Mouse (Mus musculus) embryonic facial prominence, embryonic 11.5 days (tissue): ENCODE measurements around the gene Tbc1d2. TPM values are rescaled to one million over a fixed set of nuclear protein-coding genes. Genes with fewer than 3 reads are reported as not detected.

ENCODE experiments used
- ATAC-seq: fragments of 200-750 bp; cut with Nextera tagmentation; replicated peaks from 2 replicates; pipeline ENCODE4 v1.8.0; 2017; ENCODE audit warnings: low read depth; ENCODE audit not compliant: insufficient number of reproducible peaks, low FRiP score, low TSS enrichment
- DNase-seq: peaks from one replicate; pipeline ENCODE4 v3.0.0-alpha.2; 2015; ENCODE audit warnings: low spot score
- H3K27ac ChIP-seq: fragments of 300-500 bp; sonication (generic); replicated peaks from 2 replicates; pipeline ENCODE4 v1.5.1; 2014; ENCODE audit warnings: mild to moderate bottlenecking, low read depth, low read length, control low read depth
- H3K27me3 ChIP-seq: fragments of 300-500 bp; sonication (generic); 2 replicates; pipeline ENCODE4 v1.6.1; 2014; ENCODE audit warnings: mild to moderate bottlenecking, low read length, moderate library complexity, mixed read lengths; ENCODE audit not compliant: control insufficient read depth, insufficient read depth
- H3K36me3 ChIP-seq: fragments of 300-500 bp; sonication (generic); replicated peaks from 2 replicates; pipeline ENCODE4 v1.6.1; 2014; ENCODE audit warnings: low read depth, mild to moderate bottlenecking, low read length, moderate library complexity, mixed read lengths; ENCODE audit not compliant: control insufficient read depth, insufficient read depth
- H3K4me1 ChIP-seq: fragments of 300-500 bp; sonication (generic); 2 replicates; pipeline ENCODE4 v1.6.1; 2014; ENCODE audit warnings: low read length, mixed read lengths; ENCODE audit not compliant: control insufficient read depth, insufficient read depth
- H3K4me2 ChIP-seq: fragments of 300-500 bp; sonication (generic); 2 replicates; pipeline ENCODE4 v1.6.1; 2014; ENCODE audit warnings: low read depth, mild to moderate bottlenecking, control low read depth, low read length, moderate library complexity
- H3K4me3 ChIP-seq: fragments of 300-500 bp; sonication (generic); 2 replicates; pipeline ENCODE4 v1.5.1; 2014; ENCODE audit warnings: low read depth, low read length, control low read depth
- H3K9ac ChIP-seq: fragments of 300-500 bp; sonication (generic); replicated peaks from 2 replicates; pipeline ENCODE4 v1.6.1; 2014; ENCODE audit warnings: mild to moderate bottlenecking, control low read depth, low read length
- H3K9me3 ChIP-seq: fragments of 300-500 bp; sonication (generic); replicated peaks from 2 replicates; pipeline ENCODE4 v1.6.1; 2016; ENCODE audit warnings: mild to moderate bottlenecking, low read length, inconsistent platforms, mixed read lengths; ENCODE audit not compliant: control insufficient read depth
- WGBS: fragments of 180-500 bp; shearing (Covaris S2); extraction: QIAGEN DNeasy Blood & Tissue Kit; methylation state at CpG from one replicate; pipeline ENCODE4 v1.1.7; 2014; 5-methylcytosine and 5-hydroxymethylcytosine counted together
- polyA plus RNA-seq: library from polyadenylated mRNA; unstranded; fragments of >200 nt; fragmentation: Nextera tagmentation; extraction: Ambion mirVana; gene quantifications from 2 replicates; pipeline ENCODE4 v1.2.1, GENCODE M21; 2014

Tbc1d2 gene
- 1.3 and 1.6 TPM in 2 replicates for polyA plus RNA-seq

DNA sequence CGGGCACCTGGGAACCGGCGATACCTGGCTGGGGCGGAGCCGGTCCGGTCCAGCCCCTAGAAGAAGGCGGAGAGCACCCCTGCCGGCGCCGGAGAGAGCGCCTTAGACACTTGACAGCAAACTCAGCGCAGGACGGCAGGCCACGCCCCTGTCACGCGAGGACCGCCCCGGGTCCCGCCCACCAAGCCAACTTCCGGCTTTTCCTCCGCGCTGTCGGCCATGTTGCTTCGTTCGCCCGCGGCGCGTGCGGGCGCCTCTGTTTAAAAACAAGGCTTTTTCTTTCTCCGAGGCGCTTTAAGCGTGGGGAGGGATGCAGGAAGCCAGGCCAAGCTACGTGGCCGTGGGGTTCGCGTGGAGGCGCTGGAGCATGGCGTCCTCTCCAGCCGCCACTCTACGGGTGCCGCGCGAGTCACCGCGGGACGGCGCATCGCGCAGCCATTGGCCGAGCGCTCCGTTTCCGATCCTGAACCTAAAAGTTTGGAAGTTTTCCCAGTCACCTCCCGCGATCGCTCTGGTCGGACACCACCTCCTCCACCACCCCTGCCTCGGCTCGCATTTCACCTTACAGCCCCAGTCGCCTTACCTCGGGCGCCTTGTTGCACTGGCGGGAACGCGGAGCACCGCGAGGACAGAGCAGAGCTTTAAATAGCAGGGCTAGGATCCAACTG is at the start of gene Tbc1d2:
Gene Tbc1d2, minus strand, starts transcription at position 124 of the 668 bp plus-strand sequence.
- ATAC-seq: peak; percentile 87
- H3K4me2 ChIP-seq: peak within 1 kb of the TSS; percentile 94
- peak within 1 kb of the TSS; percentile 65 for H3K27ac ChIP-seq
- H3K4me3 ChIP-seq: peak within 1 kb of the TSS; percentile 67
- peak within 1 kb of the TSS; percentile 81 for H3K9ac ChIP-seq
- H3K9me3 ChIP-seq: no peaks in the 10 kb centered on the region
- no peaks in the 10 kb centered on the region for H3K36me3 ChIP-seq
- no peaks in the 10 kb centered on the region for H3K4me1 ChIP-seq
- under 1% methylated on average over 68 of the region's 69 CpGs for WGBS
- peak; percentile 95 for DNase-seq
- peaks cover 7% of the 10 kb centered on the region for H3K27me3 ChIP-seq

DNA sequence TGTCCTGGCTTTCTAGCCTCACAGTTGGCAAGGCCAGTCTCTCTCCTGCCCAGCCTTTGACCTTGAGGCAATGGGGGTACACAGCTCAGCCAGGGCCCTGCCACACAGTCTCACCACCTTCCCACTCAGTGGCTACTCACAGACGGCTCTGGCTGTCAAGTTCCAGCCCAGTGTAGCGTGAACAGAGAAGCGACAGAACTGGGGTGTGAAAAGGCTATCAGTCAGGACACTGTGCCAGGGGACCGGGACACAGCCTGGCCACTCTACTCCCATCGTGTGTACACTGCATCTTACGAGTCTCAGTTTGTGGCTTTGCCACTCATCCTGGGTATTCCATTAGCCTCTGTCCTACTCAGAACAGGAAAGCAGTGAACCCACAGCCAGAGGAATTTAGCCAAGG is 46.5 kb upstream of the Tbc1d2 start:
- H3K4me1 ChIP-seq: no peaks in the 10 kb centered on the region
- H3K4me2 ChIP-seq: no peak overlapping the region
- 81% methylated on average over 6 of the region's 6 CpGs for WGBS
- no peaks in the 10 kb centered on the region for H3K27me3 ChIP-seq
- no peak for DNase-seq
- no peak for ATAC-seq
- no peaks in the 10 kb centered on the region for H3K9me3 ChIP-seq
- H3K36me3 ChIP-seq: no peaks in the 10 kb centered on the region
- H3K27ac ChIP-seq: no peak overlapping the region
- no peak overlapping the region for H3K9ac ChIP-seq
- H3K4me3 ChIP-seq: no peak overlapping the region

DNA sequence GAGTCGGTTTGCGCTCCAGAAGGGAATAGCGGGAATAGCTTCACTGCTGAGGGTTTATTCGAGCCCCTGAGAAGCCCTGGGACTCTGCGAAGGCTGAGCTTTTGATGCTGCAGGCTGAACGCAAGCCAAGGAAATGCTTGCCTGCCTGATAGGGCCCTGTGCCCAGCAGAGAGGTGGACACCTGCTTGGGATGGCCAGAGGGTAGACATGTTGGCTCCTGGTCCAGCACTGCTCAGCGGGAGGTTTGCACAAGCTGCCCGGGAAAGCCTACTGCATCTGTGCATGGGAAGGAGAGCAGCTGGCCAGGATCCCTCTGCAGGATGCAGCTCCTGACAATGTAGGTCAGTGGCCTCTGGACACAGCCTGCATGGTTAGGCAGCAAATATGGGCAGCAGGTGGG is 40.6 kb upstream of the Tbc1d2 start:
- ATAC-seq (no peak), DNase-seq (no peak)
- H3K36me3 ChIP-seq: no peaks in the 10 kb centered on the region
- no peaks in the 10 kb centered on the region for H3K27me3 ChIP-seq
- WGBS: 86% methylated on average over 8 of the region's 8 CpGs
- no peaks in the 10 kb centered on the region for H3K9me3 ChIP-seq
- no peak overlapping the region for H3K9ac ChIP-seq
- no peaks in the 10 kb centered on the region for H3K4me1 ChIP-seq
- no peak overlapping the region for H3K27ac ChIP-seq
- H3K4me2 ChIP-seq: no peak overlapping the region
- H3K4me3 ChIP-seq: no peak overlapping the region

DNA sequence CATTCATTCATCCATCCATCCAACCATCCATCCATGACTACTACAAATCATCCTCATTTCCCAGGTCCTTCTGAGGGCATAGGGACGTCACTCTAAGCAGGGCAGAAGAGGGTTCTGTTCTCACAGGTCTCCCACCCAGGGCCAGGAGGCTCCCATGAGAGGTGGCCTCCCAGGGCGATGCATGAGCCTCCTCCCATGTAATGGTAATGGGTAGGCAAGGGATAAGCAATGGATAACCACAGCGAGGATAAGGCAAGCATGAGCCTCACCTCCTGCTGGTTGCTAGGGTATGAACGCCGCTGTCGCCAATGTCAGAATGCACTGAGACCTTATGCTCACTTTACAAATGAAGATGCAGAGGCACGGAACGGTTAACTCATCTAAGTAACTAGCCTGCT is 40.0 kb upstream of the Tbc1d2 start:
- no peaks in the 10 kb centered on the region for H3K4me1 ChIP-seq
- H3K27ac ChIP-seq: no peak overlapping the region
- DNase-seq (no peak), ATAC-seq (no peak)
- H3K9me3 ChIP-seq: no peaks in the 10 kb centered on the region
- H3K4me3 ChIP-seq: no peak overlapping the region
- H3K27me3 ChIP-seq: no peaks in the 10 kb centered on the region
- 81% methylated on average over 8 of the region's 8 CpGs for whole genome bisulfite sequencing
- H3K4me2 ChIP-seq: no peak overlapping the region
- no peaks in the 10 kb centered on the region for H3K36me3 ChIP-seq
- H3K9ac ChIP-seq: no peak overlapping the region

DNA sequence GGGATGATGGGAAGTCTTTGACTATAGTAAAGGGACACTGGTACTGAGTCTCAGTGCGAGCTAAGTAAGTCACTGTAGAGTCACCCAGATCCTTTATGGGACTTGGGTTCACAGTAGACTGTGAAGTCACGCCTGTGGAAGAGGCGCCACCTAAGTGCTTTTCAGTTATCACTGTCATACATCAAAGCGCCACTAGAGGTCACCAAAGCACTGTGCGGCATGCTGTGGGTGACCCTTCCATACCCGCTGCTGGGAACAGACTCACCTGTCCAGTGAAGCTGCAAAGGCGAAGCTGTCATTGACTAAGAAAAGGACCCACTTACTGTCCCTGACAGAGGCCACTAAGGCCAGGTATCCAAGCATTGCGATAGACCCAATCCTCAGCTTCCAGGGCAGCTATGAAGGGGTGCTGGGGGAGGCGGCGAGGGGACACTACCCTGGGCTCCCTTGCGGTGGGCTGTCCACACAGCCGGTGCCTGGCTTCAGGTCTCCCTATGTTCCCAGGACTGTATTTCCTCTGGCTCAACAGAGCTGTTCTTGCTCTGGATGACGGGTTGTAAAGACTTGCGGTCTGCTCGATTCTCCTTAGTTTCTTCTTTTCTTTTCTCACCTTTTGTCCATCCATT is 39.5 kb upstream of the Tbc1d2 start:
- Histone ChIP-seq H3K4me3 (no peak overlapping the region), H3K36me3 (no peaks in the 10 kb centered on the region), H3K9me3 (no peaks in the 10 kb centered on the region), H3K9ac (no peak overlapping the region), H3K4me2 (no peak overlapping the region), H3K27me3 (no peaks in the 10 kb centered on the region), H3K27ac (no peak overlapping the region), H3K4me1 (no peaks in the 10 kb centered on the region)
- peak; percentile 49 for ATAC-seq
- WGBS: 44% methylated on average over 15 of the region's 15 CpGs
- peak; percentile 86 for DNase-seq

DNA sequence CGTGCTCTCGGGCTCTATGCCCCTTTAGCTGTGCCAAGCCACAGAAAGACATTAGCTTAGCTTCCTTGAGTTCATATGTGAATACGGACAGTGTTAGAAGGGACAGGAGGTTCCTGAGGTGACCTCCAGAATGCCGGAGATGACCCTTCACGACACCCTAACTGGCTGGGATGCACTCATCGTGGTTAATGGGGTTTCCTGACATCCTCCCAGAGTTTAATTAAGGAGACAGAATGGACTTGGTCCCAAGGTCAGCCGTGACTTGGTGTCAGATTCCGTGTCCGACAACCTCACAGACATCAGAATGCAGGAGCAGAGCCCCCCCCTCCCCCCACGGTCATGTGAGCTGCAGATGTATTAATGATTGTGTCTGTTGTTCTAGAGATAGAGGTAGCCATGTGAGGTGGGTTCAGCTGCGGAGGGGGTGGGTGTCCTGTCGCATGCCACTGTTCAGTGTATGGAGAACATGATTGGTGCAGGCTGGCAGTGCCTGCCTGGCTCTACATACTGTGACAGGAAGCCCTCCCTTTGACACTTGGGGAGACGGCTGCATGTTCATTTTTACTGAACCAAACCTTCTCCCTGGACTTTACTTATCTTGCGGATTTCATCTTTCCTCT is 38.3 kb upstream of the Tbc1d2 start:
- no peaks in the 10 kb centered on the region for H3K4me1 ChIP-seq
- H3K36me3 ChIP-seq: no peaks in the 10 kb centered on the region
- H3K27me3 ChIP-seq: no peaks in the 10 kb centered on the region
- H3K9me3 ChIP-seq: no peaks in the 10 kb centered on the region
- no peak overlapping the region for H3K9ac ChIP-seq
- no peak overlapping the region for H3K27ac ChIP-seq
- DNase-seq (no peak), ATAC-seq (no peak)
- H3K4me3 ChIP-seq: no peak overlapping the region
- WGBS: 67% methylated on average over 14 of the region's 14 CpGs
- no peak overlapping the region for H3K4me2 ChIP-seq

DNA sequence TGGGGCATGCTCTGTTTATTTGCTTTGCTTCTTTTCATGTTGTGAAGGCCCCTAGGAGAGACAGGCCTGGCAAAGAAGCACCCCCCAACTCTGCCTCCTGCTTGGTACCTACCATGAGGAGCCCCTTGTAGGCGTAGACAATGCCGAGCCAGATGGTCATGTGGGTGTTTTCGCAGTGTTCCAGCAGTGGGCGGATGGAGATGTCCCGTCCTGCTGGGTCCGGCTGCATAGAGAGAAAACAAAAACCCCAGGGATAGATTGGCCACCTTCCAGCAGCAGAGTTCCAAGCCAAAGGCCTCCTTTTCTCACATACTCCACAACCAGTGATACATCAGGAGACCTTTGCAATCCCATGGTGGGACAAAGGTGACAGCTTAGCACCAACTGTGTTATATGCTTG is 34.2 kb upstream of the Tbc1d2 start:
- DNase-seq (no peak), ATAC-seq (no peak)
- Histone ChIP-seq H3K27me3 (no peaks in the 10 kb centered on the region), H3K9me3 (no peaks in the 10 kb centered on the region), H3K4me2 (no peak overlapping the region), H3K4me1 (no peaks in the 10 kb centered on the region), H3K27ac (no peak overlapping the region), H3K4me3 (no peak overlapping the region), H3K36me3 (no peaks in the 10 kb centered on the region), H3K9ac (no peak overlapping the region)
- WGBS: 67% methylated on average over 6 of the region's 6 CpGs

DNA sequence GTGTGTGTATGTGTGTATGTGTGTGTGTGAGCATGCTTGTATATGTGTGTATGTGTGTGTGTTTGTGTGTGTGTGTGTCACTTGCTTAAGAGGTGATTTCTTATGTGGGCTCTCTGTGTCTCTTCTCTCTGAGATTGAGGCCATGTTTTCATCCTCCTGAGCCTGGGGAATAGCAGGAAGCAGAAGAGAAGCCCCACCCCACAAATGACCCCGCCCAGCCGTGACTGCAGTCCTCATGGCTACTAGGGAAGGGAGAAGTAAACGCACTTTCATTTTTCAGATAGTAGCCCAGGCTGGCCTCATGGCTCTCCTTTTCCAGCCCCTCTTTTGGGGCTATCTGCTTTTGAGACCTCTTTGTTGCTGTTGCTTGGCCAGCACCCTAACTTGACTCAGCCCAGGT is 26.6 kb upstream of the Tbc1d2 start:
- DNase-seq (no peak), ATAC-seq (no peak)
- H3K4me3 ChIP-seq: no peak overlapping the region
- no peaks in the 10 kb centered on the region for H3K36me3 ChIP-seq
- no peaks in the 10 kb centered on the region for H3K4me1 ChIP-seq
- no peak overlapping the region for H3K27ac ChIP-seq
- H3K4me2 ChIP-seq: no peak overlapping the region
- H3K9ac ChIP-seq: no peak overlapping the region
- no peaks in the 10 kb centered on the region for H3K9me3 ChIP-seq
- WGBS: 78% methylated on average over 3 of the region's 3 CpGs
- H3K27me3 ChIP-seq: no peaks in the 10 kb centered on the region
